Mouse (Mus musculus): ENCODE results near the gene Pgm5. TPM values are rescaled to one million over a fixed set of nuclear protein-coding genes. Genes with fewer than 3 reads are reported as not detected.
A peak's percentile ranks its signal among the peaks of the same experiment; 100 is the strongest.

The Pgm5 gene
- polyA plus RNA-seq, 1 experiment from 2014 or later, result 0.66 TPM

DNA sequence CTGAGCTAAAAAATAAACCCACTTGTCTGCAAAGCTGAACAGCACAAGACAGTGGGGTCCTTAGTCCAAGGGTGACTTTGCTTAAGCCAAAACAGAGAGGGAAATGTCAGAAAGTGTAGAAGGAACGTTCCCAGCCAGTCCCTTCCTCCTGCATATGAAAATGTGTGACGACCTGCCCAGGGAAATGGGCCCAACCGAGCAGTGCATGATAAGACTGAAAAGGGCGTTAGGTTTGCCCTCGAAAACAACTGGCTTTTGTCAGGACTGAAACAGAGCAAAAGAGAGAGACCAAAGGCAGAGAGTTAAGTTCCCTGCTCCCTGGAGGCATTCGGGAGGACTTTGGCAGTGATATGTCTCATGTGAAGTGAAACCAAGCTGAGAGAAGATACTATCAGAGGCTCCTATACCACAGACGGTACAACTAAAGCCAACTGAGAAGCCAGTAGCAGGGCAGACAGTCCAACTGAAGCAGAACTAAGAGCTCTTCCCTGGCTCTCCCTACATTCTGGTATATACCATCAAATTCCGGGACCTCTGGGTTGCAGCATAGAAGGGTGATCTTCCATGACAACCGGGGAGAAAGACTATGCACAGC is 68.0 kb downstream of the Pgm5 start:
- H3K9me3 ChIP-seq, result no peaks in the 10 kb centered on the region
- no peak for ATAC-seq (ENCODE audit: low read depth)
- H3K4me1 ChIP-seq (replicated peaks), result no peaks in the 10 kb centered on the region
- WGBS, result 76% methylated on average over 9 of the region's 9 CpGs
- H3K9ac ChIP-seq, result no peak overlapping the region
- H3K27ac ChIP-seq (replicated peaks), result no peak overlapping the region
- no peak overlapping the region for H3K4me3 ChIP-seq
- H3K27me3 ChIP-seq, result no peaks in the 10 kb centered on the region
- H3K4me2 ChIP-seq, result no peak overlapping the region
- no peaks in the 10 kb centered on the region for H3K36me3 ChIP-seq

DNA sequence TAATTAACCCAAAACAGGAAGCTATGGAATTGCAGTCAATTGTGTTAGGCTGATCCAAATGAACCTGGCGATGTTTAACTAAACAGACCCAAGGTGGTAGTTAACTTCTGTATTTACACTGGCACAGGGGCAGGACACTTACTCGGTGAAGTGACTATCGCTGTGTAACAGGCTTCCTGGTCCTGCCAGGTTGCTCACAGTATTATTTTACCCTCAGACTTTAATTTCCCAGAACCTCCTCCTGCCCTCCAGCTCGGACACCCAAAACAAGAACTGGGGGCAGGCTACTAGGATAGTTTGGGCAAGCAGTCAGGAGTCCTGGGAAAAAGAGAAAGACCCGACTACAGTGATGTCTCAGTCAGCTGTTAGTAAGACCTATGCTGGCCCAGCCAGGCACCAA is 68.8 kb downstream of the Pgm5 start:
- Histone ChIP-seq H3K36me3 (no peaks in the 10 kb centered on the region), H3K4me2 (no peak overlapping the region), H3K27ac (replicated peaks) (no peak overlapping the region), H3K9ac (no peak overlapping the region), H3K27me3 (no peaks in the 10 kb centered on the region), H3K4me1 (replicated peaks) (no peaks in the 10 kb centered on the region), H3K4me3 (no peak overlapping the region), H3K9me3 (no peaks in the 10 kb centered on the region)
- 87% methylated on average over 5 of the region's 5 CpGs for WGBS
- no peak for ATAC-seq (ENCODE audit: low read depth)

DNA sequence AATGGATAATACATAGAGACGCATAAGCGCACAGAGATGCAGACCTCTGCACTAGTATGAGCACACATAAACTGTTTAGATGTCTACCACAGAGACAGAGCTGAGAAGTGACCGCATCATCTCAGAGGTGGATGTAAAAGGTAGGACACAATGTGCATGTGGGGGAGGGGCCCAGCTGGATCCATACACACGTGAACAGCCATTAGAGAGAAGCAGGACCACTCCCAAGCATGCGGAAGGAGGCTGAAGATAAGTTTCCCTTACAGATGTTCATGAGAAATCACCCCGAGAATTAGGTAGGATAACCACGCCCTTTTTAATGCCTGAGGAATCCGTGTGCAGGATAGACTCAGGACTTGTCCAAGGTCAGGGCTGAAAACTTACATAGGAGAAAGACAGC is 75.8 kb downstream of the Pgm5 start:
- WGBS, result 89% methylated on average over 8 of the region's 8 CpGs

DNA sequence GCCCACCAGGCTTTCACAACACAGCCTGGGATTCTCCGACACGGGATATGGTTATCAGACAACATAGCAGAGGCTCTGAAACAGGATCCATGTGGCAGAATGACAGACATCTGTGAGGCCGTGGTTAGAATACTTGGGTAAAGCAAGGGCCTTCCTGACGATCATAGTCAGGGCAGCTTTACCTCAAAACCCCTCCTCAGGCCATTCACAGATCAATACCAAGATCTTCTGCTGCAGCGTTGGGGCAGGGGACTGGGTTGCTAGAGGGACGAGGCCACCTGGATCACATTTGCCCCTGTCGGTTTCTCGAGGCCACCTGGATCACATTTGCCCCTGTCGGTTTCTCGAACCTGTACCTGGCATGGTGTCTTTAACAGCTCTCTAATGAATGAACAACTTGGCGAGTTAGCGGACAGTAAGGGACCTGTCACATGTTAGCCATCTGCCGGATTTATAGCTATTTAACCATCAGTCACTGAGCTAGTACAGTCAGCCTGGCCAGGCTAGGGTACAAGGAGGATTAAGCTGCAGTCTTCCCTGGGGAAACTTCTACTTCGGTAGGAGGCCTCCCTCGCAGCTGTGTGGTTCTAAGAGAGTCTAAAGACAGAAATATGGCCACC is 76.5 kb downstream of the Pgm5 start:
- H3K4me3 ChIP-seq, result no peak overlapping the region
- H3K4me1 ChIP-seq (replicated peaks), result peaks cover 19% of the 10 kb centered on the region
- no peaks in the 10 kb centered on the region for H3K27me3 ChIP-seq
- ATAC-seq (ENCODE audit: low read depth), result no peak
- H3K4me2 ChIP-seq, result no peak overlapping the region
- no peak overlapping the region for H3K9ac ChIP-seq
- no peaks in the 10 kb centered on the region for H3K9me3 ChIP-seq
- H3K27ac ChIP-seq (replicated peaks), result no peak overlapping the region
- WGBS, result 77% methylated on average over 15 of the region's 15 CpGs
- no peaks in the 10 kb centered on the region for H3K36me3 ChIP-seq

More for the DNA sequence above, 75.8 kb downstream of the Pgm5 start:
- no peak overlapping the region for H3K9ac ChIP-seq
- H3K27me3 ChIP-seq, result no peaks in the 10 kb centered on the region
- H3K4me3 ChIP-seq, result no peak overlapping the region
- H3K9me3 ChIP-seq, result no peaks in the 10 kb centered on the region
- ATAC-seq (ENCODE audit: low read depth), result no peak
- H3K27ac ChIP-seq (replicated peaks), result no peak overlapping the region
- no peaks in the 10 kb centered on the region for H3K36me3 ChIP-seq
- H3K4me2 ChIP-seq, result no peak overlapping the region
- H3K4me1 ChIP-seq (replicated peaks), result peaks cover 11% of the 10 kb centered on the region; the same call in 1 of the 2 replicates

DNA sequence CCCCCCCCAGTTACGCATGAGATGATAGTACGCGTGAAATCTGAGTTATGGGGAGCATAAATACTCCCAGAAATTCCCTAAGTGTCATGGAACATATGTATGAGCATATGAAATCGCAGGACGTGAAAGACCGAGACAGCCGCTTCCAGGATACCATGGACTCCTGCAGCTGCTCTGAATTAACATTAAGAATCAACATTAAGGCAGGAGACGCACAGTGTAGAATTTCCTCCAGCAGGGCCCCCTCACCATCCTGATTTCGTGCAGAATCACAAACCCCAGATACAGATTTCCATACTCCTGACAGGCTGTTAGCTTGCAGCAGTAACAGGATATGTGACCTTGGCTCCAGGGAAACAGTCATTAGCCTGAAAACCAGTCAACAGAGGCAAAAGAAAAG is 77.9 kb downstream of the Pgm5 start:
- Histone ChIP-seq H3K36me3 (no peaks in the 10 kb centered on the region), H3K9me3 (no peaks in the 10 kb centered on the region), H3K9ac (no peak overlapping the region), H3K27me3 (no peaks in the 10 kb centered on the region), H3K27ac (replicated peaks) (no peak overlapping the region), H3K4me2 (no peak overlapping the region), H3K4me3 (no peak overlapping the region), H3K4me1 (replicated peaks) (peaks cover 28% of the 10 kb centered on the region)
- no peak for ATAC-seq (ENCODE audit: low read depth)
- 57% methylated on average over 9 of the region's 9 CpGs for WGBS

DNA sequence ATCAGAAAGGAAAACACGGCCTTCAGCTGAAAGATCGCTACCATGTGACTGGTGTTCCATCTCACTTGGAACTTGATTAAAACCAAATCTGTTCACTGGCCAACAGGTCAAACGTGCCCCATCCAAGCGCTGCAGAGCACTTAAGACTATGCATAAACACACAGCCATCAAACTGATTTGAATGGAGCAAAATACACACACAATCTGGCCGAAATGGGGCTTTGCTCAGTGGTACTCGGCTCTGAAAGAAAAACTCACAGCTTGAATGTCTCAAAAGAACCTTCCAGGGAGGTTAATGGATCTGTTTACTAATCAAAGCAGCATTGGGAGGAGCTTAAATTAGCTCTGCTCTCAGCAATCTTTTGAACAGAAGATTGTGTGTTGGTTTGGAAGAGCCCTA is 81.7 kb downstream of the Pgm5 start:
- Histone ChIP-seq H3K4me1 (replicated peaks) (peaks cover 28% of the 10 kb centered on the region), H3K27me3 (no peaks in the 10 kb centered on the region), H3K4me2 (no peak overlapping the region), H3K9ac (no peak overlapping the region), H3K4me3 (no peak overlapping the region), H3K9me3 (no peaks in the 10 kb centered on the region), H3K36me3 (no peaks in the 10 kb centered on the region), H3K27ac (replicated peaks) (no peak overlapping the region)
- no peak for ATAC-seq (ENCODE audit: low read depth)
- WGBS, result 33% methylated on average over 6 of the region's 6 CpGs

DNA sequence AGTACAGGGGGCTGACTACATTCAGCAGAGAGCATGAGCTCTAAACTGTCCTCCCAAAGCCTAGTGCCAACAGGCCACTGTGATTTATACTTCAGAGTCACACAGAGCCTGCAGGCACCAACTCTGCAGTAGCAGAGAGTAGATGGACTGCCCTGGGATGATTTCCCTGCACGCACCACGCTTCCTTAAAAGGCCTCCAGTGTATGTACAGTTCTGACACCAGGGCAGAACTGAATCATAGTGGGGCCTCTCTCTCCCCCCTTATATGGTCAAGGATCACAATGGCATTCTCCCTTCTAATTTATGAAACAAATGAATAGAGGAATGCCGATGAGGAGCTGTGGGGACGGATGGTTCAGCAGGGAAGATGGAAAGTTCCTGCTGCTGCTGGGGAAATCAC is 91.3 kb downstream of the Pgm5 start:
- no peak overlapping the region for H3K9ac ChIP-seq
- no peak overlapping the region for H3K4me3 ChIP-seq
- H3K4me1 ChIP-seq (replicated peaks), result 0 out of 2 replicates have a peak, but pooled peaks cover 3% of the 10 kb centered on the region
- H3K27me3 ChIP-seq, result no peaks in the 10 kb centered on the region
- ATAC-seq (ENCODE audit: low read depth), result no peak
- H3K9me3 ChIP-seq, result no peaks in the 10 kb centered on the region
- no peak overlapping the region for H3K4me2 ChIP-seq
- no peak overlapping the region for H3K27ac ChIP-seq (replicated peaks)
- no peaks in the 10 kb centered on the region for H3K36me3 ChIP-seq
- WGBS, result 62% methylated on average over 4 of the region's 4 CpGs

DNA sequence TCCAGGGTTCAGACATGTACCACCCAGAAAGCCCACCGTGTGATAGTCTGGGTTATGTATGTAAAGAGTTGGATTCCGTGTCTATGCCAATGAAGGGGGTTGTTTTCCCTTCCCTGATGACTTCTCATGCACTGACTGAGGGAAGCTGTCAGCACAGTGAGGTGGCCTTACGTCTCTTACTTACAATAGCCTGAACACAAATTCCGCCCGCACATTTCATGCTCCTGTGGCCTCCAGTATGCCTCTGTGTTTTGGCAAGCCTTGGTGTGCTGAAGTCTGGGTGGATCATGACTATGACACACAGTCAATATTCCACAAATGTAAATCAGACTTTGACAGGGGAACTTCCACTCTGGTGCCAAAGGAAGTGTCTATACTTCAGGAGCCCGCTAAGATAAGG is 94.3 kb downstream of the Pgm5 start:
- Histone ChIP-seq H3K9me3 (no peaks in the 10 kb centered on the region), H3K36me3 (no peaks in the 10 kb centered on the region), H3K4me2 (no peak overlapping the region), H3K27me3 (no peaks in the 10 kb centered on the region), H3K4me1 (replicated peaks) (0 out of 2 replicates have a peak, but pooled peaks cover 3% of the 10 kb centered on the region), H3K9ac (no peak overlapping the region), H3K27ac (replicated peaks) (no peak overlapping the region), H3K4me3 (no peak overlapping the region)
- 90% methylated on average over 6 of the region's 6 CpGs for WGBS
- no peak for ATAC-seq (ENCODE audit: low read depth)

DNA sequence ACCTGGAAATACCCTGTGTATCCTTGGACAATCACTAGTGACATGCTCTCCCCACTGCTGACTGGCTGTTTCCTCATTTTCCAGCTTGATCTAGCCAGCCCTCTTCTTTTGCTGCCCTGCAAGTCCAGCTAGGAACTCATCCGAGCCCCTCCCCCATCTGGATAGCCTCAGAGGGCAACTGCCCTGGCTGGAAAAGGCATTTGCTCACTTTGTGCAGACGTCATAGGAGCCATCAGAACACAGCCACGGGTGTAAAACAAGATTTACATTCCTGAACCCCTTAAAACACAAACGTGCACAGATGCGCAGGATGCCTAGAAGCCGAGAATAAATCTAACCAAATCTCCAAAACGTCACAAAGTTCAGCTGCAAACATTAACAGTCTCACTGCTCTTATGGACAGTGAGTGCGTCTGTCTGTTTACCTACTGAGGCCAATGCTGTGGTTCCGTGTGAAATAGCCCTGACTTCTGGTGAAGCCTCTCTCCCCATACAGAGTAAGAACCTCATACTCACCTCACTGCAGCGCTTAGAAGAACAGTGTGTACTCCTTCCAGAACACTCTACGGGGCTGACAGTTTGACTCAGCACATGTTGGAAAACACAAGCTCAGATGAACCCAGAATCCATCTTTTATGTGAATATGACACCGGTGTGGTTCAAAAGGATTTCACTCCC is 99.0 kb downstream of the Pgm5 start:
- Histone ChIP-seq H3K27ac (replicated peaks) (no peak overlapping the region), H3K9me3 (no peaks in the 10 kb centered on the region), H3K4me3 (no peak overlapping the region), H3K4me1 (replicated peaks) (no peaks in the 10 kb centered on the region), H3K9ac (no peak overlapping the region), H3K36me3 (no peaks in the 10 kb centered on the region), H3K4me2 (no peak overlapping the region), H3K27me3 (no peaks in the 10 kb centered on the region)
- ATAC-seq (ENCODE audit: low read depth), result no peak
- 68% methylated on average over 12 of the region's 12 CpGs for WGBS

DNA sequence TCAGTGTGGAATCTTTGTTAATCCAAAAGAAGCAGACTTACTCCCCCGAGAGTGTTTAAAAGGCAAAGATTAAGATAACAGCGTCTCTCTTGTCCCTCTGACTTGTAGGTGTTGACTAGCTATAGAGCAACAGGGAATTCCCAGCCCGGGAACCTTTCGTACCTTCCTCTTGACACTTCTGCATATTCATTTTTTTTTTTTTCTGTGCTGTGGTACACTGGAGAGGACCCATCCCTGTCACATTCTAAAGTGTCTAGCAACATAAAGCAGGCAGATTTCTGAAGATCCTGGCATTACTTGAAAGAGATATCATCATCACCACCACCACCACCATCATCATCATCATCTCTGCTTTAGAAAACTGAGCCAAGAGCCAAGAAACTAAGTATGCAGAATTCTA is 105.0 kb downstream of the Pgm5 start:
- 90% methylated on average over 4 of the region's 4 CpGs for WGBS

DNA sequence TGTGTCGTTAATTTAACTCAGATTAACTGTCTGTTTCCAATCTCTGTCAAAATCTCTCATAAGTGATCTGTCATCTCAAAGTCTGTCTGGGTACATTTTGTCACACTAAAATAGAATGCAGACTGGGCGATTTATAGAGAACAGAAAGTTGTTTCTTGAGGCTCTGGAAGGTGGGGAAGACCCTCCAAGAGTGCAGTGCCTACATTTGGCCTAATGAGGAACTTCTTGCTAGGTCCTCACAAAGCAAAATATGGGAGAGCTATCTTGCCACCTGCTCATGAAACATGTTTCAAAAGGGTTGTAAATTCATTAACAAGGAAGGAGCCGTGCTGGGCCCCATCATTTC is 107.2 kb downstream of the Pgm5 start:
- H3K27ac ChIP-seq (replicated peaks), result no peak overlapping the region
- 71% methylated on average over 3 of the region's 3 CpGs for WGBS
- H3K9me3 ChIP-seq, result no peaks in the 10 kb centered on the region
- ATAC-seq (ENCODE audit: low read depth), result no peak
- H3K27me3 ChIP-seq, result no peaks in the 10 kb centered on the region
- H3K9ac ChIP-seq, result no peak overlapping the region
- peaks cover 16% of the 10 kb centered on the region for H3K4me1 ChIP-seq (replicated peaks)
- no peak overlapping the region for H3K4me2 ChIP-seq
- H3K36me3 ChIP-seq, result no peaks in the 10 kb centered on the region
- H3K4me3 ChIP-seq, result no peak overlapping the region

More for the DNA sequence above, 105.0 kb downstream of the Pgm5 start:
- Histone ChIP-seq H3K27ac (replicated peaks) (no peak overlapping the region), H3K36me3 (no peaks in the 10 kb centered on the region), H3K4me1 (replicated peaks) (peaks cover 16% of the 10 kb centered on the region), H3K9ac (no peak overlapping the region), H3K27me3 (no peaks in the 10 kb centered on the region), H3K9me3 (no peaks in the 10 kb centered on the region), H3K4me2 (no peak overlapping the region), H3K4me3 (no peak overlapping the region)
- ATAC-seq (ENCODE audit: low read depth), result no peak

DNA sequence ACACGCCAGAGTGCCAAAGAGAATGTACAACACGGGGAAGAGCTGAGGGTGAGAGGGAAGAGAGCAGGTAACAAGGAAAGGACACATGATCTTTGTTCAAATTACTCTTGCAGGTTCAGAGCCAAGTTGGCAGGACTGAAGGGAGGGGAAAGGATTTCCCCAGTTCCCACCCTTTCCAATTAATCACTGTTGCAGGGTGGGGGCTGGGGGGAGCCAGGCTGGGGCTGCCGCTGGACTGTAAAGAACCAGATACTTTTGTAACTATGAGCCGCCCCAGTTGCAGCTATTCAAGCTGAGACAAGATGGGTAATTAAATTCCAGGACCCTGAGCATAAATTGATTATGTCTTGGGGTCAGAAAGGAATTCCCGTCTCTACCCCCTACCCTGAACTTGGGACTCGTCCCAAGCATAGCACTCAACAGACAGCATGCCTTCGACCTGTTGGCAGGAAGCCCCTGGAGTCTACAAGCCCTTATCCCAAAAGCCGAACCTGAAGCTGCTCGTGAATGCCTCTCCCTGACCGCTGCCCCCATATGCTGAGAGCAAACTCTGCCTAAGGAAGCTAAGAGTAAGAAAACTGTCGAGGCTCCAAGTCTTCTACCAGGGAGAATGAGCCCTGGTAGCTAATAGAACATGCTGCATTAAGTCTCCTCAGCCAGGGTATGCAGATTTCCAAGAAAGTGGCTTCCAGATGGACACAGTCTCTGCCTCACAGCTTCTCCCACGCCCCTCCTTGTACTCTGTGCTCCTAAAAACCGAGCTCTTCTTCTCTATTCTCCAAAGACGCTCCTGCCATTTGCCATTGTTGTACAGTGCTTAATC is 107.8 kb downstream of the Pgm5 start:
- Histone ChIP-seq H3K27ac (replicated peaks) (no peak overlapping the region), H3K4me3 (no peak overlapping the region), H3K36me3 (no peaks in the 10 kb centered on the region), H3K4me1 (replicated peaks) (peaks cover 16% of the 10 kb centered on the region), H3K9ac (no peak overlapping the region), H3K9me3 (no peaks in the 10 kb centered on the region), H3K4me2 (0 out of 2 replicates have a peak overlapping the region, but pooled peaks have one; percentile 1), H3K27me3 (no peaks in the 10 kb centered on the region)
- WGBS, result 28% methylated on average over 14 of the region's 14 CpGs
- ATAC-seq (ENCODE audit: low read depth), result peak; percentile 85
